Mouse (Mus musculus) gastrocnemius, postnatal 14 days (tissue): ENCODE results near the gene Map7. TPM values are rescaled to one million over a fixed set of nuclear protein-coding genes. Genes with fewer than 3 reads are reported as not detected.

ENCODE experiments used
- DNase-seq: peaks from one replicate; pipeline ENCODE4 v3.0.0; 2021; ENCODE audit warnings: mixed read lengths
- intact Hi-C: fragments of 180-260 bp; cut with DNase I; formaldehyde crosslinking; loops from one replicate; pipeline ENCODE4 v1.15.1; 2025; ENCODE audit warnings: low total_unique reads
- microRNA-seq, 2 experiments: library from miRNA; unstranded; fragments of <30 nt; microRNA quantifications; one replicate each; pipeline ENCODE4 v1.2.0; 2021
- total RNA-seq, 2 experiments: library from RNA; stranded (reverse); gene quantifications; 2 replicates each; pipeline ENCODE4 v1.2.3; 2021

The Map7 gene
- total RNA-seq, 2 experiments from 2014 or later = 1.4 to 2.4 TPM

DNA sequence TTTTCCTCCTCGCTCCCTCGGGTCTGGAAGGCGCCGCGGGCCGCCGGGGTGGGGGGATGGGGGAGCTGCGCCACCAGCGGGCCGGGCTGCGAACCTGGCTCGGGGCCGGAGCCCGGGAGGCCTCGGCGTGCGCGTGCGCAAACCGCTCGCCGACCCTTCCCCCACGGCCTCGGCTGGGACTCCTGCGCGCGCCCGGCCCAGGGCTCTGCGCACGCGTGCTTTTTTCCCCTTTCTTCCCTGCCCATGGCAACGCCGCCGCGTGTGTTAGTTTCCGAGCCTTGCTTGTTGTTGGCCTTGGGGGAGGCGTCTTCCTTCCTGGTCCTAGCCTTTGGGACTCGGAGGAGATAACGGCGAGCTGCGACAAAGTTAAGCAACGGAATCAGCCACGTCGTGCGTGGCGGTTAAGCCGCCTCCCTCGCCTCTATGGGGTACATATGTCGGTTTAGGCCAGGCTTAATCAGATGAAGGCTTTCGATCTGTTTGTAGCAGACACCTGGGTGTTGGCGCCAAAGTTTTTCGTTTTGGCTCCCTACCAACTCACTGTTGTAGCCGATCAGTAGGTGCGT is 164.5 kb downstream of the Map7 start:
- intact Hi-C loops = no loop called here

GRCm38 (mm10) chr10:20313447-20313846 is 165.2 kb downstream of the Map7 start:
- DNase-seq = no peak
- intact Hi-C loops = no loop called here

More for the DNA sequence above, 164.5 kb downstream of the Map7 start:
- DNase-seq = peak; percentile 91

- no peak for DNase-seq
- intact Hi-C loops = no loop called here
Observed at GRCm38 (mm10) chr10:20313941-20314340, 165.7 kb downstream of the Map7 start.

- no peak for DNase-seq
- intact Hi-C loops = no loop called here
Observed at GRCm38 (mm10) chr10:20314797-20315196, 166.5 kb downstream of the Map7 start.

- intact Hi-C loops = no loop called here
- DNase-seq = no peak
Observed at GRCm38 (mm10) chr10:20317466-20317865, 169.2 kb downstream of the Map7 start.

GRCm38 (mm10) chr10:20326226-20326625 is 178.0 kb downstream of the Map7 start:
- no peak for DNase-seq
- intact Hi-C loops = no loop called here

Small RNA genes within 50 kb of the gene (microRNA-seq; reads per million reads assigned to microRNA genes)
- gene Mir6413 = 0 reads per million in 2 experiments

Other genes starting within 250 kb of the Map7 start
- gene Pex7, start 240.8 kb upstream of the Map7 start, total RNA-seq = 10 to 100 TPM; 14.3 to 14.4 TPM
- 1 to 10 TPM; 6.5 to 6.6 TPM for gene Map3k5, start 214.0 kb upstream of the Map7 start, total RNA-seq
- 10 to 100 TPM; 46.4 to 51.7 TPM for gene Bclaf1, start 164.0 kb downstream of the Map7 start, total RNA-seq
- gene Mtfr2, start 199.3 kb downstream of the Map7 start, total RNA-seq = under 1 TPM; 0.62 to 0.88 TPM